Mouse (Mus musculus) hindbrain, postnatal 0 days (tissue): ENCODE data around the gene Gfap. TPM values are rescaled to one million over a fixed set of nuclear protein-coding genes. Genes with fewer than 3 reads are reported as not detected.

ENCODE experiments used
- ATAC-seq: fragments of 200-750 bp; cut with Nextera tagmentation; 2 replicates; pipeline ENCODE4 v1.8.0; 2017; ENCODE audit warnings: mild to moderate bottlenecking, moderate TSS enrichment, moderate library complexity
- DNase-seq: peaks from one replicate; pipeline ENCODE4 v3.0.0-alpha.2; 2015; ENCODE audit warnings: low spot score
- H3K27ac ChIP-seq: fragments of 300-500 bp; sonication (generic); 2 replicates; pipeline ENCODE4 v1.5.1; 2014; ENCODE audit warnings: mild to moderate bottlenecking
- H3K27me3 ChIP-seq: fragments of 300-500 bp; sonication (generic); 2 replicates; pipeline ENCODE4 v1.6.1; 2014; ENCODE audit warnings: low read length, mixed read lengths; ENCODE audit not compliant: insufficient read depth
- H3K36me3 ChIP-seq: fragments of 300-500 bp; sonication (generic); 2 replicates; pipeline ENCODE4 v1.6.1; 2014; ENCODE audit warnings: low read length, mixed read lengths; ENCODE audit not compliant: insufficient read depth
- H3K4me1 ChIP-seq: fragments of 300-500 bp; sonication (generic); 2 replicates; pipeline ENCODE4 v1.6.1; 2014; ENCODE audit warnings: antibody characterized with exemption, low read length, mixed read lengths; ENCODE audit not compliant: insufficient read depth
- H3K4me2 ChIP-seq: fragments of 300-500 bp; sonication (generic); 2 replicates; pipeline ENCODE4 v1.6.1; 2014; ENCODE audit warnings: low read depth, mild to moderate bottlenecking, low read length, moderate library complexity, mixed read lengths
- H3K4me3 ChIP-seq: fragments of 300-500 bp; sonication (generic); 2 replicates; pipeline ENCODE4 v1.5.1; 2014; ENCODE audit warnings: low read length
- H3K9ac ChIP-seq: fragments of 300-500 bp; sonication (generic); replicated peaks from 2 replicates; pipeline ENCODE4 v1.6.1; 2014; ENCODE audit warnings: mild to moderate bottlenecking, low read length, moderate library complexity, mixed read lengths
- H3K9me3 ChIP-seq: fragments of 300-500 bp; sonication (generic); 2 replicates; pipeline ENCODE4 v1.6.1; 2016; ENCODE audit warnings: low read length, mixed read lengths
- CTCF ChIP-seq: IDR thresholded peaks from 2 replicates; pipeline ENCODE4 v1.5.1; 2016; ENCODE audit warnings: antibody characterized with exemption, control low read depth, low read depth
- WGBS: fragments of 180-500 bp; shearing (Covaris S2); extraction: QIAGEN DNeasy Blood & Tissue Kit; methylation state at CpG from one replicate; pipeline ENCODE4 v1.1.7; 2014; 5-methylcytosine and 5-hydroxymethylcytosine counted together
- polyA plus RNA-seq: library from polyadenylated mRNA; unstranded; fragments of >200 nt; fragmentation: Nextera tagmentation; extraction: Ambion mirVana; gene quantifications from 2 replicates; pipeline ENCODE4 v1.2.1, GENCODE M21; 2015
- total RNA-seq: library from RNA; depleted of rRNA; stranded (reverse); fragments of >200 nt; gene quantifications from 2 replicates; pipeline ENCODE4 v1.2.3, GENCODE M21; 2014

Gene Gfap
- total and polyA plus RNA-seq, 2 experiments from 2014 or later = 74.4 to 105 TPM

DNA sequence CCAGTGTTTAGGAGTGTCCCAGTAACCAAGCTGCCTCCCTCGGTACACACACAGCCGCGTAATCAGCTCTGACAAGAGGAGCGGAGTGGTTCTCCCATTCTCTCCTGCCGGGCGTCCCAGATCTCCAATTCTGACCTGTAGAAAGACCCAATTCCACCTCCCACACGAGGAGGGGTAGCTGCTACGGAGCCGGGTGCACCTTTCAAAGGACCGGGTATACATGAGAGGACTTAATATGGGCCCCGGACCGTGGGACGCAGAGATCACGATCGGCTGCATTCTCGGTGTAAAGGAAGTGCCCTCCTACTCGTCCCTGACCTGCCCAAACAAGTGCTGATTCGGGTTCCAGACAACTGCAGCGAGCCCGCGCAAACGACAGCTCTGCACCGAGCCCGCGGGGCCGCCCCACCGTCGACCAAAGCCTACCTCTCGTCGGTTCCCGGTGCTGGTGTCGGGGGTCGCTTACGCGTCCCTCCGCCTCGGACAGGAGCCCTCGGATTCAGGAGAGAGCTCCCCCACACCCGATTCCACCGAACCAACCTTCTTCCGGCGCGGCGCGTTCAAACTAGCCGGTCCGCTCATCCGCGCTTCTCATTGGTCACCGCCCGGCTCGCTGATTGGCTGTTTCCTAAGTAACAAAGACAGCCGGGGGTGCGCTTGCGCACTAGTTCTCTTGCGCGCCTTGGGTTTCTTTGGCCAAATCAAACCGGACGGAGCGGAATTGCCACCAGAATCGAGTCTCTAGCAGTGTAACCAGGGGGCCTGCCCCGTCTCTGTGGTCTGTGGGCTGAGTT lies 24.0 kb upstream of the Gfap start, which contains the start of gene Kif18b:
Gene Kif18b, minus strand, starts transcription at position 568 of the 794 bp plus-strand sequence.
- Histone ChIP-seq H3K9ac (peak within 1 kb of the TSS; percentile 10; the same call in 1 of the 2 replicates), H3K36me3 (no peaks in the 10 kb centered on the region), H3K4me1 (no peaks in the 10 kb centered on the region), H3K9me3 (no peaks in the 10 kb centered on the region), H3K4me3 (peak within 1 kb of the TSS; percentile 53), H3K27me3 (no peaks in the 10 kb centered on the region), H3K27ac (peak within 1 kb of the TSS; percentile 67), H3K4me2 (peak within 1 kb of the TSS; percentile 71)
- ATAC-seq (peak; percentile 96), DNase-seq (peak; percentile 98)
- WGBS = under 1% methylated on average over 62 of the region's 62 CpGs
- TF ChIP-seq CTCF = no peak

DNA sequence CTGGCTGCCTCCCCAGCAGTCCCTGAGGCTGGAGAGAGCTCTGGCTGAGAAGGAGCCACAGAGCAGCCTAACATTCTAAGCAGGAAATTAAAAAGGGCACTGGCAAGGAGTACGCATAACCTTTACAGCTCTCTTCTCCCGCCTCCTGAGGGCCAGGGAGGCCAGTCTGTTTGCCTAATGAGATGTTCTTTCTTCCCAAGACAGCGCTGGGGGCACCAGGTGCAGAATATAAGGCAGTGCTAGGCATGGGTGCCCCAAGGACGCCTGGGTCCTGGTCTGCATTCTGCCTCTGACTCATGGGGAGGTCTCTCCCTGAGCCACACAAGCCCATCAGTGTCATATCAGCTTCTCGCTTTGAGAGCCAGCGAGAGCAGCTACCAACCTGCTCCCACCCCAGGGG lies 20.8 kb upstream of the Gfap start:
- 67% methylated on average over 6 of the region's 6 CpGs for WGBS
- no peaks in the 10 kb centered on the region for H3K9me3 ChIP-seq
- DNase-seq = no peak
- ATAC-seq = no peak
- H3K36me3 ChIP-seq = no peaks in the 10 kb centered on the region
- no peak for TF ChIP-seq CTCF
- H3K27me3 ChIP-seq = no peaks in the 10 kb centered on the region
- no peak overlapping the region for H3K4me2 ChIP-seq
- no peak overlapping the region for H3K9ac ChIP-seq
- H3K4me1 ChIP-seq = no peaks in the 10 kb centered on the region
- H3K4me3 ChIP-seq = no peak overlapping the region
- no peak overlapping the region for H3K27ac ChIP-seq

DNA sequence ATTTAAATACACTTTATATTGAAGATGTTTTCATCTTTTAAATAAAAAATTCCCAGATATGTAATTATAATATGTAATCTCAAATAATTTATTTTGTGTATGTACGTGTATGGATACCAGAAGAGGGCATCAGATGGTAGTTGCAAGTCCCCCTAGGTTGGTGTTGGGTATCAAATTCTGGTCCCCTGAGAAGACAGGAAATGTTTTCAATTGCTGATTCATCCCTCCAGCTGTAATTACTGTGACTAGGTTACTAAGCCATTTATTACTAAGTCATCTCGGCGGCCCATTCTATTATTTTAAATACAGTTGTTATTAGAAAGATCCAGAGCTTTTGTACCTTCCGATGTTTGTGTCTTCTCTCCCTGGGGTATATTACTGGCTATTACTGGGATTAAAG lies 17.4 kb upstream of the Gfap start:
- DNase-seq (no peak), ATAC-seq (no peak)
- no peaks in the 10 kb centered on the region for H3K36me3 ChIP-seq
- H3K4me1 ChIP-seq = no peaks in the 10 kb centered on the region
- H3K4me2 ChIP-seq = no peak overlapping the region
- no peaks in the 10 kb centered on the region for H3K9me3 ChIP-seq
- no peak overlapping the region for H3K4me3 ChIP-seq
- whole genome bisulfite sequencing = 73% methylated on average over 4 of the region's 4 CpGs
- H3K27me3 ChIP-seq = no peaks in the 10 kb centered on the region
- H3K27ac ChIP-seq = no peak overlapping the region
- TF ChIP-seq CTCF = no peak
- no peak overlapping the region for H3K9ac ChIP-seq

DNA sequence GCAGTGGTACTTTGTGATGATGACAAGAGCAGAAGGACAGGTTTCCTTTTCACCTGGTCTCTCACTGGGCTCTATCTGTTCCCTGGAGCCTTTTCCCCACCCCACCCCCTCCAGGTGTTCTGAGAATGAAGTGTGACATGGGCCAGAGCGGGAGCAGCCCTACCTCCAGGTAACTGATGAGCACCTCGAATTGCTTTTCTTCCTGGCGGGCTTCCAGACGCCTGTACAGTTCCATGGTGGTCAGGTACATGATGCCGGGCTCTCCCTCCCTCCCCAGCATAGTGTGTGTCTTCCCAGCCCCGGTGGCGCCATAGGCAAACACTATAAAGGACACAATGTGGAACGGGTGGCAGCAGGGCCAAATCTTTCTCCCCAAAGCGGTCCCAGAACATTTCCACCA lies 14.7 kb upstream of the Gfap start:
- DNase-seq (no peak), ATAC-seq (no peak)
- WGBS = 89% methylated on average over 9 of the region's 9 CpGs
- no peak for TF ChIP-seq CTCF
- H3K4me2 ChIP-seq = no peak overlapping the region
- H3K36me3 ChIP-seq = no peaks in the 10 kb centered on the region
- no peak overlapping the region for H3K27ac ChIP-seq
- no peaks in the 10 kb centered on the region for H3K9me3 ChIP-seq
- no peak overlapping the region for H3K4me3 ChIP-seq
- no peak overlapping the region for H3K9ac ChIP-seq
- H3K27me3 ChIP-seq = no peaks in the 10 kb centered on the region
- no peaks in the 10 kb centered on the region for H3K4me1 ChIP-seq

DNA sequence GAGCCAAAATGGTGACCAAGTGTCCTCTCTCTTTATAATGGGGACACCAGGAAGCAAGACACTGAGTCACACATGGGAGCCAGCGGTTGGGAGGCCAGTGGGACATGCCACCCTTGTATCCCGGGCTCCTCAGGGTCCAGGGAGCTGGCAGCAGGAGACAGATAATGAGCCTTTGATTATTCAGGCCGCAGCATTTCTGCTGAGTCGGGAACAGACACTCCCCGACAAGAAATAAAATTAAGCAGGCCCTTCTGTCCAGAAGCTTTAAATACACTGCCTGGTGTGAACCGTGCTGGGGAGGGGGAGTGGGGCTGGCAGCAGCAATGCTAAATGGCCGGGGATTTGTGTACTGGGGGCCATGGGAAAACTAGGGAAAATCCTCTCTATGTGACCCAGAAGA lies 10.7 kb upstream of the Gfap start:
- no peak for ATAC-seq
- no peak for TF ChIP-seq CTCF
- Histone ChIP-seq H3K9ac (no peak overlapping the region), H3K4me2 (no peak overlapping the region), H3K36me3 (no peaks in the 10 kb centered on the region), H3K27me3 (no peaks in the 10 kb centered on the region), H3K9me3 (no peaks in the 10 kb centered on the region), H3K4me1 (no peaks in the 10 kb centered on the region), H3K27ac (no peak overlapping the region), H3K4me3 (no peak overlapping the region)
- no peak for DNase-seq
- WGBS = 42% methylated on average over 7 of the region's 7 CpGs

DNA sequence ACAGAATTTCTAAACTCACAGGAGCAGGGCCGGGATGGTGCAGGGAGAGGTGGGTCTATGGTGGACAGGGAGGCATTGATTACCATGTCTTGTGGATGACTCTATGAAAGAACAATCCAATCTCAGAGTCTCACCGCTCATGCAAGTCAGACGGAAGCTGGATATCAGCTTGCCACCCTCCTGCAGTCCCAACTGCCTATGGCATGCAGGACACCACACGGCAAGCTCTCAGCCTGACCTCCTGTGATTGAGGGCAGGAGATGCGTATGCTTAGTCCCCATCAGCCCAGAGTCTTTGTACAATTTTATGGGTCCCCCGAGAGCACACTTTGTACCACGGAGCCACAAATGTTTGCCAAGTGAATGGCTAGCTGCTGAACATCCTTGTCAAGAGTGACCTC lies 2.9 kb upstream of the Gfap start:
- Histone ChIP-seq H3K9ac (no peak overlapping the region), H3K9me3 (no peaks in the 10 kb centered on the region), H3K36me3 (no peaks in the 10 kb centered on the region), H3K4me2 (no peak overlapping the region), H3K4me3 (no peak overlapping the region), H3K27me3 (no peaks in the 10 kb centered on the region), H3K27ac (no peak overlapping the region), H3K4me1 (peaks cover 2% of the 10 kb centered on the region; the same call in 1 of the 2 replicates)
- no peak for TF ChIP-seq CTCF
- 76% methylated on average over 7 of the region's 7 CpGs for WGBS
- ATAC-seq = no peak
- DNase-seq = no peak

DNA sequence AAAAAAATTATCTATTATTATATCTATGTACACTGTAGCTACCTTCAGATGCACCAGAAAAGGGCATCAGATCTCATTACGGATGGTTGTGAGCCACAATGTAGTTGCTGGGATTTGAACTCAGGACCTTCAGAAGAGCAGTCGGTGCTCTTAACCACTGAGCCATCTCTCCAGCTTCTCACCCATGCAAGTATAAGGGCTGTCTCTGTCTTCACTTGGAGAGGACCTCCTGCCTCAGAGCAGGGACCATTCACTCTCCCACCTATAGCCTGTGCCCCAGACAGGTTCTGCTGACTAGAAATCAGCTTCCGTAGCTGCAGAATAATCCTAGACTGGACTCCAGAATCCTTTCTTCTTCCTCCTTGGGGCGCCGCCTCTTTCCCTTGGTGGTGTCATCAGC lies 1.4 kb upstream of the Gfap start:
- 84% methylated on average over 5 of the region's 5 CpGs for WGBS
- H3K27me3 ChIP-seq = no peaks in the 10 kb centered on the region
- H3K9me3 ChIP-seq = no peaks in the 10 kb centered on the region
- no peak overlapping the region for H3K9ac ChIP-seq
- H3K4me1 ChIP-seq = peaks cover 7% of the 10 kb centered on the region; the same call in 1 of the 2 replicates
- no peak overlapping the region for H3K4me3 ChIP-seq
- no peak overlapping the region for H3K4me2 ChIP-seq
- H3K36me3 ChIP-seq = no peaks in the 10 kb centered on the region
- no peak for ATAC-seq
- no peak for DNase-seq
- no peak overlapping the region for H3K27ac ChIP-seq
- TF ChIP-seq CTCF = no peak
